Comparison of ENCODE assay signal across 27 mouse cellular contexts in the genomic region with DNA sequence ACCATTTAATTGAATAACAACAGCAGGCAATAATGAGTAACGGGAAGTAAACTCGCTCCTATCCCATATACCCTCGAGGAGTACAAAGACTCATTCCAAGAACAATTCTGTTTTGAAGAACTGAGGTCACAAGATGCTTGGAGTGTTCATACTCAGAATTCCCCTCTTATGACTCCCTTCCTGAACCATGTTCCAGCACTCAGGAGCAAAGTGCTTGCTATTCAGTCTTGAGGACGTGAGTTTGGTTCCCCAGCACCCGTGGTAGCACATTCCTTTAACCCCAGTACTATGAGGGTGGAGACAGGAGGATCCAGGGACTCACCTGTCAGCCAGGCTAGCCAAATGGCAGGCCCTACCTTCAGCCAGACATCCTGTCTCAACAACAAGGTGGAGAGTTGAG. TPM values are rescaled to one million over a fixed set of nuclear protein-coding genes. Genes with fewer than 3 reads are reported as not detected.
DNase-seq lines count a peak whose midpoint lies in the region; ATAC-seq and TF ChIP-seq lines count a peak whose summit lies in the region.
"Had no signal": no experiment of that assay in that cellular context is flagged by ENCODE, and none has a peak within 500 bp of the region (broad histone marks: within the 10 kb centered on the region; RNA-seq: fewer than 3 reads in every experiment).

No protein-coding gene starts in this region.

- H3K4me3 ChIP-seq in lung, embryonic 16.5 days (ENCODE audit: low read length), result no peak overlapping the region
- H3K4me3 ChIP-seq in lung, postnatal 0 days (ENCODE audit: low read depth, low read length), result no peak overlapping the region
- H3K4me3 ChIP-seq: embryonic facial prominence, embryonic 10.5 days; embryonic facial prominence, embryonic 13.5 days; forebrain, embryonic 10.5 days; forebrain, embryonic 13.5 days; heart, adult 2 months; heart, embryonic 10.5 days; heart, embryonic 13.5 days; hindbrain, embryonic 12.5 days; hindbrain, embryonic 15.5 days had no signal

- DNase-seq in lung, postnatal 10 days, result no peak
- peak; percentile 86 for DNase-seq in lung, postnatal 0 days (ENCODE audit: low spot score)
- DNase-seq in lung, postnatal 36 days, result peak; percentile 74
- DNase-seq in cerebellum, postnatal 36 days, result no peak
- DNase-seq in adrenal gland, postnatal 10 days, result no peak
- DNase-seq: adrenal gland, adult 8-10 months; adrenal gland, postnatal 36 days; cerebellum, adult 11 months; cerebellum, adult 2 months; cerebellum, adult 9-11 months; cerebellum, postnatal 25 days; embryo, embryonic 11 days; gastrocnemius, postnatal 10 days; gastrocnemius, postnatal 36 days; heart, adult 2 months had no signal

- no peak overlapping the region for H3K9ac ChIP-seq in lung, embryonic 16.5 days (ENCODE audit: low read length)
- H3K9ac ChIP-seq in lung, postnatal 0 days (replicated peaks; ENCODE audit: low read depth), result no peak overlapping the region
- H3K9ac ChIP-seq: embryonic facial prominence, embryonic 13.5 days; forebrain, embryonic 13.5 days; heart, embryonic 13.5 days; hindbrain, embryonic 12.5 days; hindbrain, embryonic 15.5 days had no signal

- no peaks in the 10 kb centered on the region for H3K27me3 ChIP-seq in lung, embryonic 16.5 days (ENCODE audit: control insufficient read depth, insufficient read depth, low read depth, low read length)
- H3K27me3 ChIP-seq in lung, postnatal 0 days (replicated peaks; ENCODE audit: insufficient read depth, low read length), result no peaks in the 10 kb centered on the region
- H3K27me3 ChIP-seq: embryonic facial prominence, embryonic 13.5 days; forebrain, embryonic 13.5 days; heart, embryonic 13.5 days; hindbrain, embryonic 12.5 days; hindbrain, embryonic 15.5 days had no signal

- no peak overlapping the region for H3K27ac ChIP-seq in lung, embryonic 16.5 days (ENCODE audit: low read length)
- peak overlapping the region; percentile 6 for H3K27ac ChIP-seq in lung, postnatal 0 days (ENCODE audit: low read length)
- H3K27ac ChIP-seq: embryonic facial prominence, embryonic 10.5 days; embryonic facial prominence, embryonic 13.5 days; forebrain, embryonic 10.5 days; forebrain, embryonic 13.5 days; heart, adult 2 months; heart, embryonic 10.5 days; heart, embryonic 13.5 days; hindbrain, embryonic 12.5 days; hindbrain, embryonic 15.5 days had no signal

- H3K4me2 ChIP-seq in lung, embryonic 16.5 days (ENCODE audit: low read depth, low read length), result no peak overlapping the region
- H3K4me2 ChIP-seq in lung, postnatal 0 days (replicated peaks; ENCODE audit: low read depth, low read length), result no peak overlapping the region
- H3K4me2 ChIP-seq: embryonic facial prominence, embryonic 13.5 days; forebrain, embryonic 13.5 days; heart, embryonic 13.5 days; hindbrain, embryonic 12.5 days; hindbrain, embryonic 15.5 days had no signal

- peaks cover 2% of the 10 kb centered on the region for H3K36me3 ChIP-seq in lung, embryonic 16.5 days (ENCODE audit: control insufficient read depth, insufficient read depth, low read length)
- H3K36me3 ChIP-seq in lung, postnatal 0 days (ENCODE audit: insufficient read depth, low read length), result no peaks in the 10 kb centered on the region
- H3K36me3 ChIP-seq: hindbrain, embryonic 15.5 days had no signal

- TF ChIP-seq CTCF in lung, postnatal 0 days (IDR thresholded peaks at IDR 0.05), result no peak

- 44% methylated on average over 5 of the region's 5 CpGs for WGBS in lung, embryonic 16.5 days
- 44% methylated on average over 5 of the region's 5 CpGs for WGBS in lung, postnatal 0 days

- H3K9me3 ChIP-seq in lung, embryonic 16.5 days (ENCODE audit: control insufficient read depth, low read length), result no peaks in the 10 kb centered on the region
- H3K9me3 ChIP-seq in lung, postnatal 0 days (ENCODE audit: low read length), result no peaks in the 10 kb centered on the region
- H3K9me3 ChIP-seq: embryonic facial prominence, embryonic 10.5 days; embryonic facial prominence, embryonic 13.5 days; forebrain, embryonic 10.5 days; forebrain, embryonic 13.5 days; heart, embryonic 10.5 days; heart, embryonic 13.5 days; hindbrain, embryonic 12.5 days; hindbrain, embryonic 15.5 days had no signal

- peaks cover 3% of the 10 kb centered on the region; the same call in 1 of the 2 replicates for H3K4me1 ChIP-seq in lung, embryonic 16.5 days (replicated peaks; ENCODE audit: control insufficient read depth, insufficient read depth, low read length)
- no peaks in the 10 kb centered on the region for H3K4me1 ChIP-seq in lung, postnatal 0 days (ENCODE audit: insufficient read depth, low read depth, low read length)
- H3K4me1 ChIP-seq: embryonic facial prominence, embryonic 10.5 days; embryonic facial prominence, embryonic 13.5 days; forebrain, embryonic 10.5 days; forebrain, embryonic 13.5 days; heart, embryonic 10.5 days; heart, embryonic 13.5 days; hindbrain, embryonic 12.5 days had no signal

- TF ChIP-seq EP300 in lung, postnatal 0 days (IDR thresholded peaks at IDR 0.05), result peak; percentile 99

- ATAC-seq in lung, embryonic 16.5 days (ENCODE audit: low read depth), result peak; percentile 26
- peak; percentile 94 for ATAC-seq in lung, postnatal 0 days
- ATAC-seq: activated CD4-positive, CD25-positive, alpha-beta regulatory T cell, adult 4 months; CD4-positive, CD25-positive, alpha-beta regulatory T cell, adult 4 months; forebrain, embryonic 13.5 days; forebrain, embryonic 16.5 days had no signal

RNA-seq across cellular contexts. Expression of a gene that starts 25.4 kb away (rescaled TPM):
- 6.9 and 7.7 TPM in 2 replicates for polyA plus RNA-seq in lung, embryonic 16.5 days (2015; fragmentation: Nextera tagmentation; extraction: Ambion mirVana)
- 12.0 and 13.2 TPM in 2 replicates for polyA plus RNA-seq in lung, postnatal 0 days (2015; fragmentation: Nextera tagmentation; extraction: Ambion mirVana)
- 1 to 10 TPM; 8.0 to 8.9 TPM for total RNA-seq in adrenal gland, postnatal 10 days (2021)

RNA-seq across cellular contexts. Expression of a gene that starts 29.6 kb away (rescaled TPM):
- polyA plus RNA-seq in lung, embryonic 16.5 days (2015; fragmentation: Nextera tagmentation; extraction: Ambion mirVana), result 46.9 and 47.7 TPM in 2 replicates
- polyA plus RNA-seq in lung, postnatal 0 days (2015; fragmentation: Nextera tagmentation; extraction: Ambion mirVana), result 25.9 and 26.8 TPM in 2 replicates
- 10 to 100 TPM; 12.6 to 18.3 TPM for total RNA-seq in adrenal gland, postnatal 10 days (2021)

Comparison
In these comparisons a context has a peak if more than half of its experiments do, and no peak if none do; other contexts are left out.
1. DNase-seq: peak in lung, postnatal 0 days (single experiment) and lung, postnatal 36 days (single experiment); none in lung, postnatal 10 days (single experiment), cerebellum, postnatal 36 days (0 of 2) and adrenal gland, postnatal 10 days (single experiment).